Mouse (Mus musculus) thymus, postnatal 4 days (tissue): ENCODE results near the gene Insr.

Experiments
- DNase-seq: peaks from one replicate; pipeline ENCODE4 v3.0.0; 2021

Gene Insr

GRCm38 (mm10) chr8:3273799-3274198 is 5.6 kb downstream of the Insr start:
- DNase-seq, result no peak

- DNase-seq, result no peak
Measured at GRCm38 (mm10) chr8:3267449-3267761, 12.0 kb downstream of the Insr start.

- DNase-seq, result no peak
Measured at GRCm38 (mm10) chr8:3266686-3267448, 12.6 kb downstream of the Insr start.

GRCm38 (mm10) chr8:3265182-3265581 is 14.2 kb downstream of the Insr start:
- no peak for DNase-seq

- no peak for DNase-seq
Measured at GRCm38 (mm10) chr8:3262779-3263178, 16.6 kb downstream of the Insr start.

- no peak for DNase-seq
Measured at GRCm38 (mm10) chr8:3261101-3261500, 18.3 kb downstream of the Insr start.

GRCm38 (mm10) chr8:3260127-3260811 is 19.1 kb downstream of the Insr start:
- peak; percentile 21 for DNase-seq

GRCm38 (mm10) chr8:3256147-3256940 is 23.1 kb downstream of the Insr start:
- DNase-seq, result no peak

- no peak for DNase-seq
Measured at GRCm38 (mm10) chr8:3255321-3255720, 24.1 kb downstream of the Insr start.

GRCm38 (mm10) chr8:3253179-3253578 is 26.2 kb downstream of the Insr start:
- DNase-seq, result no peak

GRCm38 (mm10) chr8:3252665-3253064 is 26.8 kb downstream of the Insr start:
- DNase-seq, result no peak

GRCm38 (mm10) chr8:3251101-3251500 is 28.3 kb downstream of the Insr start:
- DNase-seq, result no peak

GRCm38 (mm10) chr8:3249886-3250285 is 29.5 kb downstream of the Insr start:
- DNase-seq, result no peak

- DNase-seq, result no peak
Measured at GRCm38 (mm10) chr8:3248704-3249103, 30.7 kb downstream of the Insr start.

GRCm38 (mm10) chr8:3247129-3247528 is 32.3 kb downstream of the Insr start:
- DNase-seq, result no peak

- DNase-seq, result no peak
Measured at GRCm38 (mm10) chr8:3243229-3243628, 36.2 kb downstream of the Insr start.

- DNase-seq, result no peak
Measured at GRCm38 (mm10) chr8:3240725-3241124, 38.7 kb downstream of the Insr start.

- no peak for DNase-seq
Measured at GRCm38 (mm10) chr8:3239641-3240040, 39.8 kb downstream of the Insr start.

- DNase-seq, result no peak
Measured at GRCm38 (mm10) chr8:3238792-3239191, 40.6 kb downstream of the Insr start.

GRCm38 (mm10) chr8:3237319-3237718 is 42.1 kb downstream of the Insr start:
- no peak for DNase-seq

- no peak for DNase-seq
Measured at GRCm38 (mm10) chr8:3236277-3236676, 43.1 kb downstream of the Insr start.

- DNase-seq, result no peak
Measured at GRCm38 (mm10) chr8:3234569-3234968, 44.8 kb downstream of the Insr start.

GRCm38 (mm10) chr8:3232601-3233000 is 46.8 kb downstream of the Insr start:
- no peak for DNase-seq
